Mouse (Mus musculus): ENCODE data around the gene Cd46. TPM values are rescaled to one million over a fixed set of nuclear protein-coding genes. Genes with fewer than 3 reads are reported as not detected.

Gene Cd46
- polyA plus RNA-seq, 1 experiment from 2014 or later: 0.81 TPM

DNA sequence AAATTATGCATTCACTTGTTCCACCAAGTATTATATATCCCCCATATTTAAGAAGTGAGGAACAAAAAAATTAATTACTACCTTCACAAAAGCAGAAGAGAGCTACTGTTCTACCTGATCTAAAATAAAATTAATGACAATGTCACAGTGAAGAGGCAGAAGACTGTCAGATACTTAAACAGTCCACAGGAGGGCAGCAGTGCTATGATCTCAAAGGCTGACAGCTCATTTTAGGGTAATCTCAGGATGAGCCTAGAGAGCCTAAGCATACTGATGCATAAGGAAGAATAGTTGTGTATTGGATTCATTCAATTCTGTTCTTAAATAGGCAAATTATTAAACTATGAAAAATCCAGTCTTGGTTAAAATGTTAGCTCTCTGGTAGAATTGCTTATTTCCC lies 51.6 kb downstream of the Cd46 start:
- no peaks in the 10 kb centered on the region for H3K9me3 ChIP-seq
- H3K4me1 ChIP-seq: no peaks in the 10 kb centered on the region
- H3K4me2 ChIP-seq: no peak overlapping the region
- no peak overlapping the region for H3K4me3 ChIP-seq (replicated peaks)
- no peak overlapping the region for H3K27ac ChIP-seq
- no peak overlapping the region for H3K9ac ChIP-seq
- no peak for ATAC-seq (ENCODE audit: insufficient read depth, low FRiP score, low read depth)
- H3K36me3 ChIP-seq: no peaks in the 10 kb centered on the region
- H3K27me3 ChIP-seq (replicated peaks): no peaks in the 10 kb centered on the region

DNA sequence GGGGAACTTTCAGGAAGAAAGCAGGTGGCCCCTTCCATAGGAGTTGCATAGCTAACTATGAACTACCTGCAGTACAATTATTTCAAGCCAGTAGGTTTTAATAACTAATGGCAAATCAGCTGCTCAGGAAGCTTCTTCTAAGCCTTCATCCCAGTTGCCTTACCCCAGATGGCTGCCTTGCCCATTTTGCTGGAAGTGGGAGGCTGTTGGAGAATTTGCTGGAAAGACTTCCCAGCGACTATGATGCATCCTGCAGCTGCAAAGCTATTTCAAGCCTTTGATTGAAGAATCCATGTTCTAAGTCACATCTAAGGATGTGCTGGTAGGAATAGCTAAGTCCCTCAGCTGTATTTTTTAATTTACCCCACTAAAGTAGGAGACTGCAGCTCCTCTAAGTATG lies 53.7 kb downstream of the Cd46 start:
- H3K9me3 ChIP-seq: no peaks in the 10 kb centered on the region
- no peak overlapping the region for H3K9ac ChIP-seq
- WGBS: 50% methylated on average over 1 of the region's 1 CpGs
- H3K4me2 ChIP-seq: no peak overlapping the region
- no peaks in the 10 kb centered on the region for H3K36me3 ChIP-seq
- no peak overlapping the region for H3K4me3 ChIP-seq (replicated peaks)
- no peak for ATAC-seq (ENCODE audit: insufficient read depth, low FRiP score, low read depth)
- H3K27ac ChIP-seq: no peak overlapping the region
- H3K4me1 ChIP-seq: no peaks in the 10 kb centered on the region
- no peaks in the 10 kb centered on the region for H3K27me3 ChIP-seq (replicated peaks)

GRCm38 (mm10) chr1:195037985-195038384 lies 54.1 kb downstream of the Cd46 start:
- no peak for ATAC-seq (ENCODE audit: insufficient read depth, low FRiP score, low read depth)
- 93% methylated on average over 1 of the region's 1 CpGs for WGBS
- H3K4me1 ChIP-seq: no peaks in the 10 kb centered on the region

GRCm38 (mm10) chr1:195037483-195037882 lies 54.6 kb downstream of the Cd46 start:
- no peak overlapping the region for H3K9ac ChIP-seq
- H3K4me3 ChIP-seq (replicated peaks): no peak overlapping the region
- H3K27me3 ChIP-seq (replicated peaks): no peaks in the 10 kb centered on the region
- no peak overlapping the region for H3K4me2 ChIP-seq
- 78% methylated on average over 6 of the region's 6 CpGs for WGBS
- no peak for ATAC-seq (ENCODE audit: insufficient read depth, low FRiP score, low read depth)
- no peak overlapping the region for H3K27ac ChIP-seq
- H3K36me3 ChIP-seq: no peaks in the 10 kb centered on the region
- H3K9me3 ChIP-seq: no peaks in the 10 kb centered on the region
- H3K4me1 ChIP-seq: no peaks in the 10 kb centered on the region

More at GRCm38 (mm10) chr1:195037985-195038384, 54.1 kb downstream of the Cd46 start:
- no peaks in the 10 kb centered on the region for H3K9me3 ChIP-seq
- no peak overlapping the region for H3K27ac ChIP-seq
- H3K4me3 ChIP-seq (replicated peaks): no peak overlapping the region
- H3K27me3 ChIP-seq (replicated peaks): no peaks in the 10 kb centered on the region
- H3K4me2 ChIP-seq: no peak overlapping the region
- no peak overlapping the region for H3K9ac ChIP-seq
- H3K36me3 ChIP-seq: no peaks in the 10 kb centered on the region

DNA sequence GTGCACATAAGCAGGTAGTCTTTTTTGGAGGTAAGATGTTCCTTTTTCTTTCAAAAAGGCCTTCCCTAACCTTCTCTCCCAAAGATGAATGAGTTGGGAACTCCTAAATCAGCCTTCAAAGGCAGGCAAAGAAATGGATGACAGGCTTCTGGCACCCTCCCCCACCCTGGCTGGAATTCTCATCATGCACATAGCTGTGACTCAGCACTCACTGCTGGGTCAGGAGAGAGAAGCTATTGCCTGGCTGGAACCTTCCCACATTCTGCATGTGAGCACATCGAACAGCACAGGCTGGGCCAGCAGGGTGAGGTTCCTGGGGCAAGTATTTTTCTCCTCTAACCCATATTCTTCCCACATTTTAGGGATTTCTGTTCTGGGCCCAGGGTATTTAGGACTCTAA lies 58.1 kb downstream of the Cd46 start:
- 67% methylated on average over 1 of the region's 1 CpGs for WGBS
- H3K27me3 ChIP-seq (replicated peaks): no peaks in the 10 kb centered on the region
- ATAC-seq (ENCODE audit: insufficient read depth, low FRiP score, low read depth): no peak
- H3K27ac ChIP-seq: no peak overlapping the region
- H3K4me2 ChIP-seq: no peak overlapping the region
- no peaks in the 10 kb centered on the region for H3K36me3 ChIP-seq
- no peaks in the 10 kb centered on the region for H3K9me3 ChIP-seq
- no peak overlapping the region for H3K9ac ChIP-seq
- no peaks in the 10 kb centered on the region for H3K4me1 ChIP-seq
- H3K4me3 ChIP-seq (replicated peaks): no peak overlapping the region

DNA sequence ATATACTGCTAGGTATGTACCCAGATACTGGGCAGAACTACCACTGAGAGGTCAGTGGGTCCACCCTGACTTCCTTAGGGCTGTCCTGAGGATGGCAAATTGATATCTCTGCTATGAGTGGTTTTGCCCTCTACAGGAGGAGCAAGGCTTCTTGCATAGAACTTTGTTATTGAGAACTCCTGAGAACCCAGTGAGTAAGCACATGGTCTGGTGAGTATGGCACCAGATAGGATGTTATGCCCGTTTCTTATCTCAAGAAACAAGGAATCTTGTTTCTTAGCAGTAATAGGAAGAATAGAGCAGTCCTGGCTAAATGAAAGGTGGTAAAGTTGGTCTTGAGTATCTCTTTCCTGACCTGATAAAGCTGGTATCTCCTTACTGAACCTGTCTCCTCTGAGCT lies 59.3 kb downstream of the Cd46 start:
- no peaks in the 10 kb centered on the region for H3K36me3 ChIP-seq
- no peaks in the 10 kb centered on the region for H3K4me1 ChIP-seq
- H3K27me3 ChIP-seq (replicated peaks): no peaks in the 10 kb centered on the region
- WGBS: 72% methylated on average over 1 of the region's 1 CpGs
- no peak overlapping the region for H3K9ac ChIP-seq
- no peak overlapping the region for H3K4me2 ChIP-seq
- H3K27ac ChIP-seq: no peak overlapping the region
- no peaks in the 10 kb centered on the region for H3K9me3 ChIP-seq
- no peak for ATAC-seq (ENCODE audit: insufficient read depth, low FRiP score, low read depth)
- H3K4me3 ChIP-seq (replicated peaks): no peak overlapping the region

DNA sequence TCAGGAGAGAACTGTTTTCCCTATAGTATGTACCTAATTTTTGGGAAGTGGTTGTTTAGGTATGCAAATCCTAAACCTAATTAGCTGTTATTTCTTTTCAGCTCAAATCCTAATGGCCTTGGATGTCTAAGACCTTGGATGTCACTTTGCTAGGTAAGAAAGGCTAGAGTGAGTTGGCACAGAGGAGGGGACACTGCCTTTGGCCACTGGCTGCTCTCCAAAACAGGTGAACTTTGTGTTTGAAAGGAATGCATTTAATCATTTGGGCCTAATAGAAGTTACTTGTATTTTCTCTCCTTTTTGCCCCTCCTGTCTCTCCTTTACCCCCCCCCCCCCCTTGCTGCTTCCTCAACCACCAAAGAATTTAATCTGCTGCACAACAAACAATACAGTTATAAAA lies 60.3 kb downstream of the Cd46 start:
- no peak overlapping the region for H3K4me2 ChIP-seq
- H3K4me1 ChIP-seq: no peaks in the 10 kb centered on the region
- ATAC-seq (ENCODE audit: insufficient read depth, low FRiP score, low read depth): no peak

GRCm38 (mm10) chr1:195027507-195027906 lies 64.5 kb downstream of the Cd46 start:
- Histone ChIP-seq H3K9ac (no peak overlapping the region), H3K9me3 (no peaks in the 10 kb centered on the region), H3K36me3 (no peaks in the 10 kb centered on the region), H3K27me3 (replicated peaks) (no peaks in the 10 kb centered on the region), H3K4me1 (no peaks in the 10 kb centered on the region), H3K4me2 (no peak overlapping the region), H3K4me3 (replicated peaks) (no peak overlapping the region), H3K27ac (no peak overlapping the region)
- no peak for ATAC-seq (ENCODE audit: insufficient read depth, low FRiP score, low read depth)
- 41% methylated on average over 1 of the region's 1 CpGs for WGBS

More for the DNA sequence above, 60.3 kb downstream of the Cd46 start:
- H3K9me3 ChIP-seq: no peaks in the 10 kb centered on the region
- no peaks in the 10 kb centered on the region for H3K36me3 ChIP-seq
- H3K27ac ChIP-seq: no peak overlapping the region
- no peak overlapping the region for H3K9ac ChIP-seq
- no peak overlapping the region for H3K4me3 ChIP-seq (replicated peaks)
- H3K27me3 ChIP-seq (replicated peaks): no peaks in the 10 kb centered on the region

DNA sequence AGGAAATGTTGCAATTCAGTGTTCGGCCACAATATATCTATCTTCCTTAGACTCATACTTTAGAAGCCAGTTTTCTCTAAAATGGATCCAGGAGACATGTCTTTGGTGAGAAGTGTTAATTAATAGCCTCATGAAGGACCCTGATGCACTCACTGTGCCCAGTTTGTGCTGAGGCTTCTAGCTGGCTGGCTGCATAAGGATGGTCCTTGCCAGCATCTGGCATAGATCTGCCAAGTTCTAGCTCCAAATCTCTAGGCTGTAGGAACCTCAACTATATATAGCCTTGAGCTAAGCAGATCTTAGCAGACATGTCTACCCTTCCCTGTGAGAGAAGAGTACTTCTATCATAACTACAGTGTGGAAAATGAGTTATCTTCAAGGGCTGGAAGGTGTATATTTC lies 68.2 kb downstream of the Cd46 start:
- WGBS: 80% methylated on average over 1 of the region's 1 CpGs
- H3K4me1 ChIP-seq: no peaks in the 10 kb centered on the region
- no peaks in the 10 kb centered on the region for H3K27me3 ChIP-seq (replicated peaks)
- H3K4me2 ChIP-seq: no peak overlapping the region
- H3K9me3 ChIP-seq: no peaks in the 10 kb centered on the region
- H3K4me3 ChIP-seq (replicated peaks): no peak overlapping the region
- no peak overlapping the region for H3K9ac ChIP-seq
- H3K36me3 ChIP-seq: no peaks in the 10 kb centered on the region
- no peak overlapping the region for H3K27ac ChIP-seq
- no peak for ATAC-seq (ENCODE audit: insufficient read depth, low FRiP score, low read depth)

DNA sequence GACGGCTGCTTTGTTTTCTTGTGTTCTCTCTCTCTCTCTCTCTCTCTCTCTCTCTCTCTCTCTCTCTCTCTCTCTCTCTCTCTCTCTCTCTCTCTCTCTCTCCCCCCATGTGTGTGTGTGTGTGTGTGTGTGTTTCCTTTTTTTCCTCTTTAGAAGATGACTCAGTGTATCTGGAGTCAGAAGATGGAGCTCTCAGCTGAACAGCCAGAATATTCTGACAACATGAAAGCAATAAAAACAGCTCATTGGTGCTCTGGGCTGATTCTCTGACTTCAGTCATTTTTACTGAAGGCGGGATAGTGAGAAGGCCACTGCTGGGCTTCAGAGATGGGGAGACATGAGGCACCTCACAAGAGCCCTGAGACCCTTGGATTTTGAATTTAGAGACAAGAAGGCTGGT lies 70.2 kb downstream of the Cd46 start:
- ATAC-seq (ENCODE audit: insufficient read depth, low FRiP score, low read depth): no peak
- H3K36me3 ChIP-seq: no peaks in the 10 kb centered on the region
- no peak overlapping the region for H3K4me2 ChIP-seq
- 77% methylated on average over 2 of the region's 2 CpGs for WGBS
- H3K27me3 ChIP-seq (replicated peaks): no peaks in the 10 kb centered on the region
- H3K9me3 ChIP-seq: no peaks in the 10 kb centered on the region
- no peak overlapping the region for H3K4me3 ChIP-seq (replicated peaks)
- H3K4me1 ChIP-seq: no peaks in the 10 kb centered on the region
- no peak overlapping the region for H3K9ac ChIP-seq
- no peak overlapping the region for H3K27ac ChIP-seq

DNA sequence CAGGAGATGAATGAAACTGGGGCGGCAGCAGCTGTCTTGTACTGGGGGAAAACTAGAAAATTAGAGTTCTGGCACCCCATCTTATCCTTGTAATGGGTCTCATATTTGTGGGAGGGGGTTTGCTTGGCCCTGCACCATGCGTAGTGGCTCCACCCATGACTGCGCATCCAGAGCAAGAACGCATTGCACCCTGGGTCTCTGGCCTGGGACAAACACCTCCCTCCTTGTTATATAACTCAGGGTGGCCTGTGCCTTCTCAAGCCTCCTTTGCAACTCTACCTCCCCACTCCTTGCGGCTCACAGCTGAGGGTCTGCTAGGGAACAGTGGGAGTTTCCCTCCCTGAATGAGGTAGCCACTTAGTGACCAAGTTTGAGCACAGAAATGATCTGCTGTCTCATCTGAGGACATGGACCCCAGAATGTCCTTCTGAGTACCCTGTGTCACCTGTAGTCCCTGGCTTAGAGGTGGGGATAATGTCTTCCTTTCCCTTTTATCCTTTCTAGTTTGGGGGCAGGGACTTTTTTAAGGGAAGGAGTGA lies 72.9 kb downstream of the Cd46 start:
- H3K36me3 ChIP-seq: no peaks in the 10 kb centered on the region
- no peak overlapping the region for H3K27ac ChIP-seq
- WGBS: 95% methylated on average over 5 of the region's 5 CpGs
- H3K9ac ChIP-seq: no peak overlapping the region
- H3K4me1 ChIP-seq: no peaks in the 10 kb centered on the region
- H3K27me3 ChIP-seq (replicated peaks): no peaks in the 10 kb centered on the region
- H3K4me2 ChIP-seq: no peak overlapping the region
- H3K4me3 ChIP-seq (replicated peaks): no peak overlapping the region
- no peak for ATAC-seq (ENCODE audit: insufficient read depth, low FRiP score, low read depth)
- H3K9me3 ChIP-seq: no peaks in the 10 kb centered on the region

GRCm38 (mm10) chr1:195018089-195018999 lies 73.7 kb downstream of the Cd46 start:
- Histone ChIP-seq H3K36me3 (no peaks in the 10 kb centered on the region), H3K9me3 (no peaks in the 10 kb centered on the region), H3K9ac (no peak overlapping the region), H3K4me3 (replicated peaks) (no peak overlapping the region), H3K27ac (no peak overlapping the region), H3K4me2 (no peak overlapping the region), H3K27me3 (replicated peaks) (no peaks in the 10 kb centered on the region), H3K4me1 (no peaks in the 10 kb centered on the region)
- no peak for ATAC-seq (ENCODE audit: insufficient read depth, low FRiP score, low read depth)
- WGBS: 78% methylated on average over 9 of the region's 9 CpGs
